Mouse (Mus musculus) kidney, adult 2 months (tissue): ENCODE results near the gene Igf1r.

ENCODE experiments used
- CTCF ChIP-seq: fragments of 200-500 bp; conservative IDR thresholded peaks from 2 replicates; pipeline ENCODE4 v1.5.1; 2011; ENCODE audit warnings: low read depth, mild to moderate bottlenecking, control low read depth, low read length, moderate library complexity, mixed read lengths; ENCODE audit not compliant: insufficient read depth, insufficient read length
- POLR2A ChIP-seq: fragments of 200-500 bp; IDR thresholded peaks from one replicate; pipeline ENCODE4 v1.6.1; 2011; ENCODE audit warnings: low read depth, low read length, control low read depth

GRCm38 (mm10) chr7:68241205-68241604 is 288.6 kb downstream of the Igf1r start:
- no peak for TF ChIP-seq CTCF
- no peak for TF ChIP-seq POLR2A
